Mouse (Mus musculus): Measurements from ENCODE around the gene Ick. TPM values are rescaled to one million over a fixed set of nuclear protein-coding genes. Genes with fewer than 3 reads are reported as not detected.
"Not testable (repeated sequence)": the region's sequence is repeated elsewhere in the genome, so short reads cannot be mapped to it uniquely, and the experiment has no call there.

The Ick gene
- total RNA-seq, 2 experiments from 2014 or later = 23.9 to 24.0 TPM

DNA sequence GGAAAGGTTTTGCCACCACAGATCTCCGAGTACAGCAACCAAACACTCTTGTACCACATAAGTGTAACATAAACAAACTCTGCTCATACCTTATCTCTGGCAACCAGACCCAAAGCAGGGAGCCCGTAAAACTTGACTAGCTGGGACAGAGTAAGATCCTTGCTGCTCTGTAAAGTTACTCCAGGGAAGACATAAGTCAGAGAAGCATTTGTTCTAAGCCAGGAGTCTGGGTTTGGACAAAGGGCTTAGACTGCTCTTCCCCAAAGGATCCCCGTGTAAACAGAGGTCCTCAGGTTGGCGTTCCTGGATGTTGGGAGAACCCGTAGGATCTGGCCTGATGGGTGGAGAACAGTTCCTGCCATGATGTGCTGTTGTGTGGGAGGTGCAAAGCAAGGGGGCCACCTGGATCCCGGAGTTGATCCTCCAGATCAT lies 3.5 kb upstream of the Ick start:
- no peak for DNase-seq

DNA sequence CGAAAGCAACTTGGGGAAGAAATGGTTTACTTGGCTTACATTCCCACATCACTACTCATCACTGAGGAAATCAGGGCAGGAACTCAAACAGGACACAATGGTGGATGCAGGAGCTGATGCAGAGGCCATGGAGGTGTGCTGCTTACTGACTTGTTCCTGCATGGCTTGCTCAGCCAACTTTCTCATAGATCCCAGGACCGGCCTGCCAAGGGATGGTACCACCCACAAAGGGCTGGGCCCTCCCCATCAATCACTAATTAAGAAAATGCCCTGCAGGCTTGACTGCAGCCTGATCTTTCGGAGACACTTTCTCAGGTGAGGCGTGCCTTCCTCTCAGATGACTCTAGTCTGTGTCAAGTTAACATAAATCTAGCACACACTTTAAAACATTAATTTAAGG lies 2.2 kb upstream of the Ick start:
- no peak for DNase-seq

DNA sequence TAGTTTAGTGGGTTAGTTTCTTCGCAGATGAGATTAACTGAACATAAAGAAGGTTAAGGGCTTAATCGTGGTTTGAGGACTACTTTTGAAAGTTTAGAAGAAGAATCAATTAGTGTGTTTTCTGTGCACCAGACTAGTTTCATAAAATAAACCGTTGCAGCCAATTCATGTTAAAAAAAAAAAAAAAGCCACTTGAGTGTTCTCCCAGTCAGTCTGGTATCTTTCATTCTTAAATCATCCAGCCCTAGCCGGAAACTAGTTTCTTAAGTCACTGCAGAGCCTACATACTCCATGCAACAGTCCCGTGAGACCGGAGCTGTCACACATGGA lies 1.4 kb upstream of the Ick start:
- DNase-seq = no peak

DNA sequence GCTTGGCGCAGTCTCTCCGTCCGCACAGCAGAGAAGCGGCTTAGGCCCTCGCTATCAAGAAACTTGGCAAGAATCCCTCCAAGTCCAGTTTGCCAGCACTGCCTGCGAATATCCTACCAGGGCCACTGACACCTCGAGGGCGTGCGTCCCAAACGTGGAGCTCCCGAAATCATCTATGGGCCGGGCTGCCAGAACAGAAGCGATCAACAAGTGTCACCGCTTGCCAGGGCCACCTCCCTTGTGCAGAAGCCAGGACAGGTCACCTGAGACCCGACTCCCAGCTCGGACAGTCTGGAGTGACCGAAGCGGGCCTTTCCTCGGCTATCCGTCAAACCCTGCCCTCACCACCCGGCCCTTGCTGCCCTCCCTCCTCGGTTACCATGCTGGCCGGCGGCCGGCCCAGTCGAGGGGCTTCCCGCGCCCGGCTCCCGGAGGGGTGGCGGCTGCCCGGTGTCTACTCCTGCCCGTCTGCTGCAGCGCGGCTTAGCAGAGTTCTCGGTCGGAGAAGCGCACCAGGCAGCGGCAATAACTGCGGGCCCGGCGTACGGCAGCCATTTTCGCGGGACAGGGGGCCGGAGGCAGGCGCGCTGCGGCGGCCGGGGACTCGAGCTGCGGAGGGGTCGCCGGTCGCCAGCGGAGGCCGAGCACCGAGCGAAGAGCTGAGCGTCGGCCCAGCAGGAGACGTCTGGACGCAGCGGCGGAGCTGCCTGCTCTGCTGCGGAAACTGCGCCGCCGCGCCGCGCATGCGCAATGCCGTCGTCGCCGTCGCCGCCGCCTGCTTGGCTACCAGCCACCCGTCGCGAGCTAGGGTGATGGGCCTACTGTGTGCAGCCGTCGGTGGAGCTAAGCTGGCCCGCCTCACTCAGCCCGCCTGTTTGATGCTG lies 838 bp upstream of the Ick start:
- peak; percentile 86 for DNase-seq

DNA sequence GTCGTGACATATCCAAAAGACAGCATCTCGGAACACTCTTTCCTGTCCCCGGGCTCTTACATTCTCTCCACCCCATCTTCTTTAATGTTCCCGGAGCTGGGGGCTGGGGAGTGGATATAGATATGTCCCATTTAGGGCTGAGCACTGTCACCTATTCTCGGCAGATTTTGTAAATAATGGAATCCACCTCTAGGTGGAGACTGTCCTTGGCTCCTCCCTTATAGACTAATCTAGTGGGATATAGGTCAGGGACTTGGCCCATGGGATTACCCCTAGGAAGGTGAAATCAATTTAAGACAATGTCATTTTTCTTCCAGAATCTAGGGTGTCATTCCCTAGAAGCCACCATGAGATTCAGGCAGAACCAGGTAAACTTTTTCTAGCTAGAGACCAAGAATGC lies 664 bp downstream of the Ick start:
- no peak for DNase-seq

DNA sequence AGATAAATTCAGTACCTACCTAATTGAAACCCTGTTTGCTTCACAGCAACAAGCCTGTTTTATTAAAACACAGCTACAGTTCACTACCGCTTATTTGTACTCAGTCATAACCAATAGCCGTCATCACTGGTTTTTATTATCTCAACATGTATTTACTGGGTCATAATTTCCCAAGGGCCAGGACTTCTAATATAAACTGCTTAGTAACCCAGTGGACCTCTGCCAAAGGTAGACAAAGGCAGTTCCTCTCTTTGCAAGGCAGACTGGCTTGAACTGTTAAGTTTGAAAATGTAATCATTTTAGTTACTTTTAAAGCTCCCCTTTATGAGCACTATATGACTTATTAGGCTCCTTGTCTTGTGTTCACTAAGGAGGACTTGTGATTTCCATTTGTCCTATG lies 2.5 kb downstream of the Ick start:
- no peak for DNase-seq

DNA sequence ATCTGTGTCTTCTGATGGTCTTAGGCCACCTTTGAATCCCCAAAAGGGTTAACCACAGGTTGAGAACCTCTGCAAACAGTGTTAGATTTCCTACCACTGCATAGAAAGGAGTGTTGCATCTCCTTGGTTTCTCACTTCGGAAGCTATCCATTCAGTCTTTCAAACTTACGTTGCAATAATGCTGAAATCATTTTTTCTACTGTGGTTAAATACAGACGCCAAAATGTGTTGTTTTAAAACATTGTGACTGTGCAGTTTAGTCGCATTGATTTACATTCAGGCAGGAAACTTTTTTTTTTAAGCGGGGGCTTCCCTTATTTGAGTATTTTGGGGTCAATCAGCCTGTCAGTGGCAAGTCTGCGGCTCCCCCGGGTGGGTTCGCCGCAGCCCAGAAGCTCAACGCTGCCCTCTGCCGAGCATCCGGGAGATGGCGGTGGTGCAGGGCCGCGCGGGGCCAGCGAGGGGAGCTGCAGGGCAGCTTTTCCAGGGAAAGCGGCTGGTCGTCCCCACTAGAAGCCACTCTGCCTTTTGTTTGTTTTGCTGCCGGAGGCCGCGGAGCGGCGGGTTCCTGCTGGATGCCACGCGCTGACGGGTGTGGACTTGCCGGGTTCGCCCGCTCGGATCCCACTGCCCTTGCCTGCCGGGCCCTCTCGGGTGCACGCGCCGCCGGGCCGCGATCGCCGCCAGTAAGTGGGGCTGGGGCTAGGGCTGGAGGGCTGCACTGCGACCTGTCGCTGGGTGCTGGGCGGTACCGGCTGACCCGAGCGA lies 4.0 kb downstream of the Ick start:
- DNase-seq = peak; percentile 97

DNA sequence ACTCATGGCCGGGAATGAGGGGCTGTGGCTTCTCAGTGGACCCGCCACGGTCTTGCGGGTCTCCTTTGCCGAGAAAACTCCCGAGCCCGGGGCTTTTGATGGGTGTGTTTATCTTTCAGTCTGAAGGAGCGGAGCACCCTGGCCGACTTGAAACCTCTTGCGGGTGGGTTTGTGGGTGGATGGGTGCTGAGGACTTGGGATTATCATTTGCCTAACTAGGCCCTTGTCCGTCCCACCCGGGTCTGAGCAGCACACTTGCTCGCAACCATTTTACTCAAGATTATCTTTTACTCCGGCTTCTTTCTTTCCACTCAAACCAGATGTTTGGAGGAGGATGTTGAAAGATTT lies 4.5 kb downstream of the Ick start:
- no peak for DNase-seq

DNA sequence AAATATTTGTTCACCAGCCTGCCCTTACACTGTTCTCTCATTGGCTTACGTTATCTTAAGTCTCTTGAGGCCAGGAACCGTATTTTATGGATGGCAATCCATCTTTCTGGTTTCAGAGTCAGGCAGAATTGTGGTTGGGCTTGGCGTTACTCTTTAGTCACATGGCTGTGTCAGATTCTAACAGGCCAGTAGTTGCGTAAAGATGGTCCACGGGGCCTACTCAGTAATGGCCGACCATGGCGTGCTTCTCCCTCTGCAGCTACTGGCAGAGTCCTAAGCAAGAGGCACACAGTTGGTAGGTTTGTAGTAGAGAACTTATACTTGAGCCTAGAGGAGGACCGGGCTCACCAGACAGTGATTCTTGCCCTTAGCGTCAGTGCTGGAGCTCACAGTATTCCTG lies 6.8 kb downstream of the Ick start:
- DNase-seq = no peak

DNA sequence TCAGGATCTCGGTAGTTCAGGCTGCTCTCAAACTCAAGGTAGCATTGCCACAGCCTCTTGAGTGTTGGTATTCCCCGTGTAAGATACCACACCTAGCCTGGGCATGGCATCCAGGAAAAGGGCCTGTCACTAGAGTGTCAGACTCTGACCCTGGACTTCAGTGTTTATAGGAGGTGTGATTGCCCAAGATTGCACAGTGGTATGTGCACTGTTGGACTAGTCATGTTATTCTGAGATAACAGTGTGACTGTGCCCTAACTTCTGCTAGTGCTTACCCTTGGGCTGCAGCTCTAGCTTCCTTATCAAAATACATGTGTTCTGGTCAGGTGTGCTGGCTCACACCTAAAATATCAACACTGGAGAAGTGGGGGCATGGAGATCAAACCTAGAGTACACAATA lies 8.7 kb downstream of the Ick start:
- DNase-seq = no peak

DNA sequence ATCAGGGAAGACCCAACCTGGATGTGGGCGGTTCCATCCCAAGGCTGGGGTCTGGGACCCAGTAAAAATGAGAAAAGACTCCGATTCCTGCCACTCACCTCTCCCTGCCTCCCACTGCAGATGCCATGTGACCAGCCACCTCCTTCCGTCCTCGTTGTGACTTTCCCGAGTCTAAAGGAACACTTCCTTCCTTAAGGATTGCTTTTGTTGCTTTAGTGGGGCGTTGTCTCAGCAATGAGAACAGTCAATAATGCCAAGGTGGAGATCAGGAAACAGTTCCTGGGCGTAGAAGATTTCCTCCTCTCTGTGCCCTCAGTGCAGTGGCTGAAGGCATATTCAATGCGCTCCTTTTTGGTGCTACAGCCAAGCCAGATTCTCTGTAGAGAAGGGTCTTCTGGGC lies 12.4 kb downstream of the Ick start:
- DNase-seq = no peak

DNA sequence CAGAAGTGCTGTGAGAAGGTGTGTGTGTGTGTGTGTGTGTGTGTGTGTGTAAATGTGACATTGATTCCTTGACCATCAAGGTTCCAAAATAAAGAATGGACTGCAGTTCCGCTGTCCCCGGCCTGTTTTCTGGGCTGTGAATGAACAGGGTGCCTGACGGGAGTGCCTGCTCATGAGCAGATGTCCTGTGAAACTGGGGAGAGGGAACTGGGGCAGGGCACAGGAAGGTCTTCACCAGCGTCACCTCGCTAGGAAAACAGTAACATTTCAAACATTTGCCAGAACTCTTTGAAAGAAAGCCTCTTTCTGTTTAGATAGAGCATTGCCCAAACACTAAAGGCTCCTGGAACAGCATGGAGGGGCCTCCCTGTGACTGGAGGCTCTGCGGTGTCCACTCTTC lies 13.0 kb downstream of the Ick start:
- no peak for DNase-seq

DNA sequence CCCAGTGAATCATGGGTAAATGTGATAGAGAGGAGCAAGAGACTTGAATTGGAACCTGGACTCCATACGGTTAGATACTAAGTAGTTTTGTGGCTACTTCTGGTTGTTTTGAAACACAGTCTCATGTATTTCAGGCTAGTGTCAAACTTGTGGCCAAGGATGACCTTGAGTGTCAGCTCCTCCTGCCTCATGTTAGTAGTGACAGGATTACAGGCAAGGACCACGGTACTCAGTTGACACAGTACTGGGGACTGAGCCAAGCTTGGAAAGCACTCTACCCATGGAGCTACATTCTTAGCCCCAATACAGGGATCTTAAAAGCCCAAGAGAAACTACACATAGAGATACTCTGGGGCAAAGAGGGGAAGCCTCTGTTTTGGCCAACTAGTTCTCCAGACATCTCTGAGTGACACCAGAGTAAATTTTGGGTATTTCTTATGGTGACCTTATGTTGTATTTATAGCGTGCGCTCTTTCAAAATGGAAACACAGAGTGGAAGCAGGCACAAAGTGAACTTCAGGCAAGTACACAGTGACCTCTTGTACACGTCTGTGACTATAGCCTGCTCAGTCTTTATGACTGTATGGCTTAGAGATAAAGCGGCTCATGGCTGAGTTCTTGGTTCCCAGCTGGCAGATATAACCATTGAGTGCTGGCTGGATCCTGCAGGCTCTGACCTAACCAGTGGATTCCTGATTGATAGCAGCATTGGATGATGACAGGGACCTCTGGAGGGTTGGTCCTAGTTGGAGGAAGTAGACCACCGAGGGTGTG lies 14.1 kb downstream of the Ick start:
- no peak for DNase-seq

DNA sequence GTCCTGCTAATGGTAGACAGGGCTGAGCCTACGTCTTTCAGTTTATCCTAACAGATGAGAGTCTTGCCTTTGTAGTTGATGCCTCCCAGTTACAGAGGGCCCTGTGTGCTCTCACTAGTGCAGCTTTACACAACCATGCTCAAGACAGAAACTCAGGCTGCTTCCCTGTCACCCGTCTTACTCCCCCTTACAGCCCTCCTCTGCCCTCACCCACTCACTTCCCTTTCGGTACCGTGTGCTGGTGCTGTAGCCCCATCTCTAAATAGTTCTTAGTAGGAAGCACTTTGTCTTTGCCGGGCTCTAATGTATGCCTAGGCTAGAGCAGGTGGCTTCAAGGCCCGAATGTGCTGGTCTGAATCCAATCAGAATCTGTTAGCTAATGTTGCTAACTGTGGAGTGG lies 15.3 kb downstream of the Ick start:
- no peak for DNase-seq

DNA sequence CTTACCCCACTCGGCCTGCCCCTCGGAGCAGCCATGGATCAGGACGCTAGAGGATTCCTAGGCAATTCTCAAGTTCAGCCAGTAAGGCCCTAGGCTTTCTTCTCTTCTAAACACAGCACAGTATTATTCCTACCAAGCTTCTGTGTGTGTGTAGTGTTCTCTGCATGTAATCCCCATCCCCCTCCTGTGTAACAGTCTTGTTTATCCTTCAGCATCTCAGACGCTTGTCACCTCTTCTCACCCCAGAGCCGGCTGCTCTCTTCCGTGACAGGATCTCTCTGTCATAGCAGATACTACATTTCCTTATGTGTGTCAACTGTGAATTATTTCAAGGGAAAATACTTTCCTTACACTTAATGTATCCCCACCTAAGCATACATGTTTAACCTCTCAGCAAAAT lies 17.0 kb downstream of the Ick start:
- DNase-seq = no peak

DNA sequence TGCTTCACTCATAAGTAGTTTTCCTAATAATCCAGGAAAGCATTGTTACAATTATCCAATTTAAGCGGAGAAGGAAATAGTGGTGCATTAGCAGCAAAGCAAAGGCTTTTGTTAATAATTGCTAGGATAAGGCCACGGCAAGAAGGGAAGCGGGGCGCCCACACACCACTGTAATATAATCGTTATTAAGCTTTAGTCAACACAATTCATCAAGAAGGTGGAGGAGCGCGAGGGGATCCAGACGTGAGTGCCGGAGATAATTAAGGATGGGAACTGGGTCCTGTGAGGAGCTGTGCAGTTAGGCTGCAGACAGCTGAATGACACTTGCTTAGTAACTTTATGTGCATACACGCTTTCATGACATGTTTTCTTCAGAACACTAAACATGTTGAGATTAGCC lies 17.7 kb downstream of the Ick start:
- DNase-seq = no peak

DNA sequence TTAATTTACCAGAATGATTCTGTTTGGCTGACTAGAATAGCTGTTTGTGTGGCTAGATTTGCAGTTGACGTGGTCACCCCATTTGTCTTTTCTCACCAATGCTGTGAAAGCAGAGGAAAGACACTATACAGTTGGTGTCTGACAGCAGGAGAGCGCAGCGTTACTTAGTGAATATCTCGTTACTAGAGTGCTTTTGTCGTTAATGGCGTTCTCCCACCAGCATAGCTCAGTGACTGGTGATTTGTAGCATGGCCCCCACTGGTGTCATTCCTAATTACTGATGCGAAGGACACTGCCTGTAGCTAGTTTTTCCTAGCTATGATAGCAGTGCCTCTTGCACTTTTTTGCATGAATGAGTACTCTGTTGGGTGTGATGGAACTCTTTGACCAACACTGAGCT lies 26.7 kb downstream of the Ick start:
- no peak for DNase-seq

DNA sequence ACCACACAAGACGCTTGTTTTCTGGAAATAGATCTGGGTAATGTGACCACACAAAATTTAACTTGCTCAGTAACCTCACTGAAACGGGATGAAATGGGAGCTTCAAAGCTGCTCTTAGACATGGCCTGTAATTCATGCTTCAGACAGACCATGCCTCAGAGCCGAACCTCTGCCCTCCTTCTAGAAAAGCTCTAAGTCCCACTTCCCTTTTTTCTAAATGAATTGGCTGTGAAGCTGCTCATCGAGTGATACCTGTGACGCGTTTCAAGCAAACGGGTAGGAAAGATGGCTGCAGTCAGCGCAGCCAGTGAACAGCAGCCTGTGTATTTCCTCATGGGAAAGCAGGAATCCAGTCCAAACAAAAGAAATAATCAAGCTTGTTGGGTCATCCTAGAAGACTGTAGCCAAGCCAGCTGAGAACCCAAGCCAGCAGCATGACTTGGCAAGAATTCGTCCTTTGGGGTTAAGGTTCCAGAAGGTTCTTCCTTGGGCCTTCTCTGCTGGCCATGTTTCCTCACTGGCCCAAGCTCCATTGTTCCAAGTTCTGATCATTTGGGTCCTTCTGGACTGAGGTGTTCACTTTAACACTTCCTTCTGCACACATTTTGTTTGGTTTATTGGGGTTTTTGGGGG lies 29.2 kb downstream of the Ick start:
- DNase-seq = no peak

DNA sequence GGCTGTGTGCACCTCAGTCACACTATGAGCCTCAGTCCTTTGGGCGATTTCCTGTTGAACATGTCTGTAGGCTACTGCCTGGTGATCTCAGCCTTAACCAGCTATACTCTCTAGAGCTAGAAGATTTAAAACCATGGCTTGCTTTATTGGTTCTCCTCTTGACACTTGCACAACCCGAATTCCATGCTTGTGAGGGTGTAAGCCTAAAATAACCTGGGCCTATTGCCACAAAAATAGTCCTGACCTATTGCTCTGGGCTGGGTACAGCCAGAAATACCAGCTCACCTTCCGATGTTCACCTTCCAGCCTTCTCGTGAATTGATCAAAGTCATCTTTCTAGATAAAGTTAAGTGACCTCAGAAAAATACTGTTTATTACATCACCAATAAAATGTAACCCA lies 30.5 kb downstream of the Ick start:
- DNase-seq = peak; percentile 44

DNA sequence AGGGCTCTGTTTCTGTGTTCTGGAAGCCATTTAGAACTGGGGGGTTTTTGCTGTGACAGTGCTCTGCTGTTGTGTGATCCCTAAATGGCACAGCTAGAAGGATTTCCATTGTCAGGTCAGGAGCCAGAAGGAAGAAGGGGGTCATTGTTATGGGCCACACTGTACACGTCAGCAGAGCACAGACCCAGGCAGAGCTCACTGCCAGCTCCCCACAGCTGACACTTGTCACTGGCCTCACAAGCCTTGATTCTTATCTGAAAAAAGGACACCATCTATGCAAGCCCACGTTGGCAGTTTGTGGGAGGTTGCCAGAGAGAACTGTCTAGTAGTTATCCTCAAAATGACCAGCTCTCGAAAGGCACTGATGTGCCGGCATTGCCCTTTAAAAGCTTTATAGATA lies 37.1 kb downstream of the Ick start:
- no peak for DNase-seq

DNA sequence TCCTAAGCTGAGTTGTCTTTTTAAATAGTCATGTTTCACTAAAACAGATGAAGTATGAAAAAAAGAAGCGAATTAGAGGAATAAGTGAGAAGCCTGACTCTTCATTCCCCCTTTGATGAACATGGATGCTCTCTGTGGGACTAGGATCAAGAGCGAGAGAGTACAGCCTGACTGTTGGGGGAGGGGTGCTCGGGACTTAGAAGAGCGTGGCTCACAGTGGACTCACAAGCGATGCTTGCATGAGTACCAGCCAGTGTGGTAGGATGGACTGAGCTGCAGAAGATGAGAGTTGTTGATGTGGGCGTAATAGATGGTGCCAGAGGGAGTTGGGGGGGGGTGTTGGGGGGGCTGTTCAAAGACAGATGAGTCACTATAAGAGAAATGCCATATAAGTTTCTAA lies 37.6 kb downstream of the Ick start:
- no peak for DNase-seq

DNA sequence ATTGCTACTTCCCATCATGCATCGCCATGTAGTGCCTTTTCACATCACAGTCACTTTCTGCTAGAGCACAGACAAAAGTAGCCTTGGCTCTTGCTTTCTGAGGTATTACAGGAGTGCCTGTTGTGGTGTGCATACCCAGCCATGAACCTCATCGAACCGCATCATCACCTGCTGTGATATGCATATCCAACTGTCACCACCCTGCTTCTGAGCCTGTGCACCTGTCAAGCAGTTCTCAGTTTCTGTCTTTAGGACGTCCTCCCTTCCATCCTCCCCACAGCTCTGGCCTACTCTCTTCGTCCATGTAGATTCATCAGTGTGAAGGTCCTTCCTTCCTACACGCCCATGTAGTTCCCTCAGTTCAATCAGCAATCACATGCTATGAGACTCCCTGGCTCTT lies 39.2 kb downstream of the Ick start:
- DNase-seq = no peak

DNA sequence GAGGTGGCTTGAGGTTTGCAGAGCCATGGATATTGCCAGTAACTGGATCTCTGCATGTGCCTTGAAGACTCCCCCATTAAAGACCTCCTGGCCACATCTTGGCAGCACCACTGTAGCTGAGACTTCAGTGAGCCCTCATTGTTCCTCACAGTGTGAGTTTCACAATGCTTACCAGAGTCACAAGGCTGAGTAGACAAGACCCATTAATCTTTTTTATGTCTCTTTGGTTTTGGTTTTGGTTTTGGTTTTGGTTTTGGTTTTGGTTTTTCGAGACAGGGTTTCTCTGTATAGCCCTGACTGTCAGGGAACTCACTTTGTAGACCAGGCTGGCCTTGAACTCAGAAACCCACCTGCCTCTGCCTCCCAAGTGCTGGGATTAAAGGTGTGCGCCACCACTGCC lies 40.8 kb downstream of the Ick start:
- not testable (repeated sequence) for DNase-seq
